Mouse (Mus musculus) B cell, adult 67 days (primary cell): ENCODE measurements around the gene Extl1. TPM values are rescaled to one million over a fixed set of nuclear protein-coding genes. Genes with fewer than 3 reads are reported as not detected.

Source experiments
- total RNA-seq, 2 experiments: library from RNA; stranded (reverse); gene quantifications; 4 replicates each; pipeline ENCODE4 v1.2.4; 2023

Gene Extl1
- 1 to 10 TPM; 1.0 to 2.5 TPM for total RNA-seq

GRCm38 (mm10) chr4:134383750-134384149 lies at the start of gene Extl1:
Gene Extl1, minus strand, starts transcription at chr4:134383850.

GRCm38 (mm10) chr4:134395977-134396825 lies 12.6 kb upstream of the Extl1 start, which contains the start of gene Pafah2:
Gene Pafah2, plus strand, starts transcription at chr4:134396320.

DNA sequence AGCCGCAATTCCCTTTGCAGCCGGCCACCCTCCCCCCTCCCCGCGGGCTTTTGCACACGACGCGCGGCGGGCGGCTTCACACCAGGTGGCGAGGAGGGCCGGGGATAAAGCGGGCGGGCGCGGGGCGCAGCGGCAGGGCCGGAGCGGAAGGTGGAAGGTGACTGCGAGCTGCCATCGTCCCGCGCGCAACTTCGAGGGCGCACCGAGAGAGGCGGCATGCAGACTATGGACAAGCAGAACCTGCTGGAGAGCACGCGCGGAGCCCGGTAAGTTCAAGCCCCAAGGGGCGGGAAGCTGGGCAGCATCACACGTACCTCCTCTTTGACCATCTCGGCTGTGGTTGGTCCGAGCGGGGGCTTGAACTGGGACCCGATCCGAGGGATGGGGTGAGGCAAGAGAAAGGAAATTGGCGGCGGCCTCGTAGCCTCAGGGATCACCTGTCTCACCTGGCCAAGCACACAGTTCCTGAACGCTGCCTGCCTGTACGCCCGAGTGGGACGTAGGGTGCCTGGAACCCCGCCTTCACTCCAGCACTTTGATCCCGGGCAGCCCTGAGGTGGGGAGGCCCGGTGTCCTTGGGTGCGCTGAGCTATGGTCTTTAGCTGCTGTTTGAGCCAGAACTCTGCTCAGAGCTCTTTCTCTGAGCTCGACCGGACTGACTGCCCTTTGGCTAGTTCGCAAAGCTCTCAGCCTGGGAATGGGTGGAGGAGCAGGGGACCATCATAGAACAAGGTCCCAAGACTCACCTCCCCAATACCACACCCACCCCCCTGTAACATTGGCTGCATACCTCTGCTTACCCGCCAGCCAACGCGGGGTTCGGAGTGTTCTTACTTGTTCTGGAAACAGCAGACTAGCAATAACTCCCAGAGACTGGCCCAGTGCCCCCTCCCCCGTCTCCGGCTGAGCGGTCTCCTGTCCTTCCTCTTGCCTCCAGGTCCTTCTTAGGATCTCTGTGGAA lies 40.3 kb downstream of the Extl1 start, which contains the start of gene Slc30a2:
TSS of gene Slc30a2 (plus strand) at position 111 of the 961 bp plus-strand sequence.

DNA sequence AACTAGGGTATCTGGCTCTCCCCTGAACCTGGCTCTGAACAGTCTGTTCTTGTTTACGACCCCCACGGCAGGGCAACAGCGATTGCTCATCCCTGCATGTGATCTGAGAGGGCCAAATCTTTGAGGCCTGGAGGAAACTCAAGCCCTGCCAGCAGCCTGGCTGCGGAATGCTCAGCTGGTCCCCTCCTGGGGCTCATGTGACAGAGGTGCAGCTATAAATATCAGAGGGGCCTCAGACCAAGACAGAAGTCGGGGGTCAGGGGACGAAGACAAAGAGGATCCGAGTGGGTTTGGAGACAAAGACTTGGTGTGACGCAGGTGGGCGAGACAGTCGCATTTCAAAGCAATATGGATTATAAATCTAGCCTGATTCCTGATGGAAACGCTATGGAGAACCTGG lies 68.8 kb downstream of the Extl1 start, which contains the start of gene Trim63:
TSS of gene Trim63 (plus strand) at position 245 of the 400 bp plus-strand sequence.

Other genes with a start within 250 kb of the Extl1 start
- 10 to 100 TPM; 14.3 to 25.1 TPM for gene Cep85, start 196.7 kb downstream of the Extl1 start, total RNA-seq
- not detected for gene Gm7534, start 180.8 kb downstream of the Extl1 start, total RNA-seq
- gene Catsper4, start 156.5 kb downstream of the Extl1 start, total RNA-seq = not detected
- not detected for gene Cnksr1, start 145.5 kb downstream of the Extl1 start, total RNA-seq
- gene E130218I03Rik, start 140.2 kb downstream of the Extl1 start, total RNA-seq = not detected
- gene Zfp593, start 138.3 kb downstream of the Extl1 start, total RNA-seq = 10 to 100 TPM; 22.9 to 25.0 TPM
- not detected for gene Gm30191, start 136.9 kb downstream of the Extl1 start, total RNA-seq
- gene Grrp1, start 129.7 kb downstream of the Extl1 start, total RNA-seq = not detected
- 10 to 100 TPM; 16.2 to 17.3 TPM for gene Pdik1l, start 96.0 kb downstream of the Extl1 start, total RNA-seq
- not detected for gene Trim63, start 68.7 kb downstream of the Extl1 start, total RNA-seq
- not detected for gene Slc30a2, start 40.7 kb downstream of the Extl1 start, total RNA-seq
- gene Pafah2, start 12.5 kb upstream of the Extl1 start, total RNA-seq = 1 to 10 TPM; 1.8 to 2.6 TPM
- 10 to 100 TPM; 37.9 to 39.5 TPM for gene Stmn1, start 84.5 kb upstream of the Extl1 start, total RNA-seq
- 1 to 10 TPM; 2.0 to 3.4 TPM for gene Paqr7, start 112.8 kb upstream of the Extl1 start, total RNA-seq
- not detected for gene Aunip, start 127.1 kb upstream of the Extl1 start, total RNA-seq
- gene Mtfr1l, start 151.5 kb upstream of the Extl1 start, total RNA-seq = 10 to 100 TPM; 45.0 to 46.9 TPM
- gene Selenon, start 168.3 kb upstream of the Extl1 start, total RNA-seq = under 1 TPM; 0.77 to 0.90 TPM